Mouse (Mus musculus) ZHBTc4 (cell line): ENCODE measurements at regions not wholly inside any gene's neighbourhood (a gene's known extent, or its start where the extent isn't known, plus 50 kb on each side); places are given as distances from the start of the nearest gene placed in this dataset.
A peak's percentile ranks its signal among the peaks of the same experiment; 100 is the strongest.

Experiments used
- DNase-seq: peaks from one replicate; pipeline ENCODE4 v3.0.0-alpha.2; 2011; ENCODE audit warnings: low read depth, low spot score

DNA sequence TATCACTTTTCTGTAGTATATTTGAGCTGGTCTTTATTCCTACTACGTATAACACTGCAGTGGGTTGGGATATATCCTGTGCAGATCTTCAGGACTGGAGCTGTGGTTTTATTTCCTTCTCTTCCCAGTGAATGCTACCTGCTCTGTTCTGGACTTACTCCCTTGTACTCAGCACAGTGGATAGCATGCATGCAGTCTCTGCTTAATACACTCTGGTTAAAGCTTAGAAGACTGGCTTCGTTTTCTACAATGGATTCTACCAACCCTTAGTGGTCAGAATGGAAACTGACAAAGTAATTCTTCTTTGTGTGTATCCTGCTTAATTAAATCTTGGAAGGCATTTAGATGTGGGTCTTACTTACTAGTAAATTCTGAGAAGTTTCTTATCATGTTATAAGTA, 292.3 kb downstream of the 1700017N19Rik start:
- no peak for DNase-seq

DNA sequence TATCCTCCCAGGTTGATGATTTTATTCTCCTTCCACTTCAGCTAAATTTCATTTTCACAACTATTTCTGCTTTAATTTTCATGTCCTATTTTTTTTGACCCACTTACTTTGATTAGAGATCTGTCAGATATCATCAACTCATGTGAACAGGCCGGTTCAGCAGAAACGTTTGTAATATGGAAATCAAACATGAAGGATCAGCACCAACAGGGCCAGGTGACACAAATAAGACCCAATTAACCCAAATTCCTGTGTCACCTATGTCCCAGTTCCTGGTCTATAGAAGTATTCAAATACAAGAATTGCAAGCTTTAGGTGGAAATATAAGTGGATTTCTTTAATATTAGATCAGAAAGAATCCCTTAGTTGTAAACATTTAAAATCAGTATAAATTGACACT, 332.7 kb downstream of the 1700017N19Rik start:
- DNase-seq = no peak

DNA sequence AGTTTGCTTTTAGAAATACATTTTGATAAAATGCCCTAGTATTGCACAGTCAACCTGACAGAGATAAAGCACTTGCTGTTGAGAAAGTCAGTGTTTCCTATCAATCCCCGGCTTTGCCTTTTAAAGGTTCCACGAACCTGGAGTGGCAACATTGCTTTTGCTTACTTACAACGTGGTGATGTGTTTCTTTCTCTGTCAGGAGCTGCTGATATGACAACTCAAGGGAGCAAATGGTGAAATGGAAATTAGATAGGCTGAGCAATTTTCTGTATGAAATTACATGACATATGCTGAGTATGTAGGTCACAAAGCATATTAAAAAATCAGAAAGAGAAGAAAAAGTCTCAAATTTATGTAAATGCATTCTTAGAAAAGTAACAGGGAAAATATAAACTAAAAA, 336.8 kb downstream of the 1700017N19Rik start:
- DNase-seq = no peak

DNA sequence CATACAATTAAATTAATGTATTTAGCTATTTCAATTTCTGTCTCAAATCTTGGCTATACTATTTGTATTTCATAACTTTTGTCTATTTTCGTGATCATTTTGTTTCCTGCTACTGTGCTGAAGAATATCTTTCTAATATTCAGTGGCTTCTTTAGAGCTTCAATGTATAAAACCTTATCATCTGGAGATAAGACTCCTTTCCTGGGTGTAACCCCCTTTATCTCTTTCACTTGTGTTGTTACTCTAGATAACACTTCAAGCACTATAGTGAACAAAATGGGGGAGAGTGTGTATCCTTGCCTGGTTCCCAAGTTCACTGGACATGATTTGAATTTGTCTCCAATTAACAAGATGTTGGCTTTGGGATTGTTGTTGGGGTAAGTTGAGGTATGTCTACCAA, 341.5 kb downstream of the 1700017N19Rik start:
- DNase-seq = no peak

DNA sequence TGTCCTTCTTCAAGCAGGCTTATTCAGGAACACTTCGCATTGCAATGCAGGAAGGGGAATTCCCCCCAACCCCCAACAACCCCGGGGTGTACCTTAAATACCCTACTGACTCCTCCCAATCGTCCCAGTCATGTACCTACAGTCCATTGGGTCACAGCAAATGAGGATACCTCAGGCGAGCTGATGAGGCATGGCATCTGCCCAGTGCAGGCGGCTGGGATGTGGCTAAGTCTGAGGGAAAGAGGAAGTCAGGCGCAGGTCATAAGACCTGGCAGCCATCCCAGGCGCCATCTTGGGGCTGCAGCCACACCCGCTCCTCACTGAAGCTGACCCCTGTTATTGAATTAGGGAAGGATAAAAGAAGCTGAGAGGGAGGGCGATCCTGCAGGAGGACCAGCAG, 368.1 kb downstream of the 1700017N19Rik start:
- peak; percentile 1 for DNase-seq

DNA sequence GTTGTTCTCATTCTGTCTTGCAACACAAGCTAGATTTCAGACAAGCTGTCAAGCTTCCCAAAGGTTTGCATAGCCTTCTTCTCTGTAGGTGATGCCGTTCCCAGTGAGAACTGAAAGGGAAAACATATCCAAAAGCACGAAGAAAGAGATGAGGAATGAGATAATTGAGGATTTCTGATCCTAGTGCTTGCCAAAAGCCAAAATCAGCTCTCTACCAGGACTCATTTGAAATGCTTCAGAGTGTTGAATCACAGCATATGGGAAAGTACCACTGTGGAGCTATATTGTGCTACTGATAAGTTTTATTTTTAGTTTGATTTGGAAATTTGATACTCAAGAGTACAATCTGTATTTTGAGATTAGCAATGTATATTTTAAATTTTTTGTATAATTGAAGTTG, 413.2 kb downstream of the 1700017N19Rik start:
- no peak for DNase-seq

DNA sequence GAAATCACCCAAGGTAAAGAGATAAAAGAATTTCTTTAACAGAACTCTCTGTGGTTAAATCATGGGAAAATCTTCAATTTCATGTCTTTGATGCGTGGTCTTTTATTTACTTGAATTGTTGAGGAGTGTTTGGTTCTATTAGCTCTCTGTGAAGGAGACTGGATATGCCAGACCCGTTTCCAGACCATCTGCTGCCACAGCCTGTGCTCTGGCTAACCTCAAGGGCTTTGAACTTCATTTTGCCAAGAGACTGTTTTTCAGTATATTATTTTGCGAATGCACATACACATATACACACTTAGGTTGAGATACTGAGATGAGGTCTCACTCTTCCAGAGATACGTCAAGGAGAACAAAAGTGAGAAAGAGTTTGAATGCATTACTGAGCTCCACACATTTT, 414.4 kb downstream of the 1700017N19Rik start:
- no peak for DNase-seq

DNA sequence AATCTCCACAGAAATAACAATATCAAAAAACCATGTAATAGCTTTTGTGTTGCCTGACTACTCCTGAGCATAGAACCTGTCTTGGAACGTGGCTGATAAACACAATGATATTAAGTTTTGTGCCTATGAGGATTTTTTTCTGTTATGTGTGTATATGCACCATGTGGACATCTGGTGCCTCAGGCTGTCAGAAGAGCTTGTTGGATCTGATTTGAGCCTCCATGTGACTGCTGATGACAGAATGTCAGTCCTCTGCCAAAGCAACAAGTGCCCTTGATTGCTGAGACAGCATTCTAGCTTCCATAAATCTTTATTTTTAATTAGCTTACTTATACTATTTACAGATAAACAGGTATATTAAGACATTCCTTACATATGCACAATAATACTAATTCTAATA, 425.1 kb downstream of the 1700017N19Rik start:
- DNase-seq = no peak

DNA sequence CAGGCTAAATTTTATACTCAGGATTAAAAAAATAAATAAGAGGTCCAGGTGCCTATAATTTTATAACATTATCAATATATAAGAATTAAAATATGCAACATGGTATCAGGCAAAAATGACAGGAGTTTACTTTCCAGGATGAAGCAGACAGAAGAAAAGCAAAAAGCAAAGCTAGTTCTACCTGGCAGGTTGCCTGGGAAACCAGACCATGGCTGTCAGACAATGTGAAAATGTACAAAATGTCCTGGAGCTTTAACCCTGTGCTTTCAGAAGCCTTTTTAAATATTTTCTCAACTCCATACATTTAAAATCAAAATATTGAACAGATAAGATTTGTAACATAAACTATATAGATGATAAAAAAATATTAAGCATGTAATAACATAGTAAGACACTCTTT, 448.3 kb downstream of the 1700017N19Rik start:
- DNase-seq = no peak

DNA sequence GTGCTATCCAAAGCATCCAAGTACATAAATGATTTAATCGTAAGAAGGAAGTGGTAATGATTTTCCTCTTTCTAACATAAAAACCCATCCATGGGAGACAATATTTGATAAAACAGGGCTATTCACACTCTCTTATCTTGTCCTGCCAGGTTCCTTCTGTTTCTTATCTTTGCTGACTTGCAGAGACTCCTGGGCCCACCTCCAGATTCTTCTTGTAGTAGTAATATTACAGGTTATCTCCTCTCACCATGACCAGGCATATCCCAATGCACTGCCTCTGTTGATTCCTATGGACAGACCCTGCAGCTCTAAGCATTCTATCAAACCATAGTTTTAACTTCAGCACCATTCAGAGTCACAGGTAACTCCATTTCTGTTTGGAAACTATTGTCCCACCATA, 448.8 kb downstream of the 1700017N19Rik start:
- DNase-seq = no peak
